Mouse (Mus musculus): ENCODE measurements around the gene Lrrc30.

DNA sequence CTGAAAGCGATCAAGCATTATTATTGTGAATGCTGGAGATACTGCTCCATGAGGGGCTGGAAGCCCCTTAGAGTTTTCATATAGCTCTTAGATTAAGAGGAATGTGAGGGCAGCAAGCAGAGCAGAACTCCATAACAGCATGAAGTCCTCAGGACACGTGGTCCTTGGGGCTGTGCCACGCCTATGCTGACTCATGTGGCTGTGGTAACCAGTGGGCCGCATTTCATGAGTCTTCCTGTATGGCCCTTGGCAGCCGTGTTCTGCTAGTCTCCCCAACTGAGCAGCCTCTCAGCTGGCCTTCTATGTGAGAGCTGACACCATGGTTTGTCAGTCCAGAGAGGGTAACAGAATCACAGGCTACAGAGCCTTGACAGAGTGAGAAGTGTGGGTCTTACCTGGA is 7.1 kb downstream of the Lrrc30 start:
- TF ChIP-seq ZNF384 (IDR thresholded peaks at IDR 0.05; ENCODE audit: low read depth, low read length) (no peak), ZC3H11A (IDR thresholded peaks at IDR 0.05; ENCODE audit: borderline replicate concordance, low read depth, low read length) (no peak)

Data from ES-E14 (cell line).